Mouse (Mus musculus) liver, embryonic 14.5 days (tissue): ENCODE measurements around the gene Mcm5. TPM values are rescaled to one million over a fixed set of nuclear protein-coding genes. Genes with fewer than 3 reads are reported as not detected.

ENCODE experiments used
- ATAC-seq: fragments of 200-750 bp; cut with Nextera tagmentation; 2 replicates; pipeline ENCODE4 v1.8.0; 2017; ENCODE audit warnings: moderate number of reproducible peaks, mild to moderate bottlenecking, moderate library complexity; ENCODE audit not compliant: insufficient read depth
- DNase-seq, 3 experiments: peaks; one replicate each; pipeline ENCODE4 v3.0.0-alpha.2; 2012 to 2013; ENCODE audit warnings: low read depth in 3 of 3, low spot score in 3 of 3
- H3K27ac ChIP-seq: fragments of 300-500 bp; sonication (generic); 2 replicates; pipeline ENCODE4 v1.5.1; 2014; ENCODE audit warnings: moderate library complexity, mild to moderate bottlenecking, control low read depth, inconsistent platforms
- H3K27me3 ChIP-seq: fragments of 300-500 bp; sonication (generic); 2 replicates; pipeline ENCODE4 v1.6.1; 2014; ENCODE audit warnings: mild to moderate bottlenecking, low read length, moderate library complexity; ENCODE audit not compliant: control insufficient read depth, insufficient read depth
- H3K36me3 ChIP-seq: fragments of 300-500 bp; sonication (generic); replicated peaks from 2 replicates; pipeline ENCODE4 v1.6.1; 2014; ENCODE audit warnings: low read depth; ENCODE audit not compliant: control insufficient read depth, insufficient read depth
- H3K4me1 ChIP-seq, 2 experiments: fragments of 200-500 bp in 1 of 2; fragments of 300-500 bp in 1 of 2; sonication (generic) in 1 of 2; replicated peaks; 2 replicates each; pipeline ENCODE4 v1.6.1; 2012 to 2014; ENCODE audit warnings: antibody characterized with exemption in 1 of 2, inconsistent platforms in 1 of 2, low read length in 1 of 2; ENCODE audit not compliant: control insufficient read depth in 2 of 2, insufficient read depth in 2 of 2
- H3K4me2 ChIP-seq: fragments of 300-500 bp; sonication (generic); 2 replicates; pipeline ENCODE4 v1.6.1; 2014; ENCODE audit warnings: low read depth, mild to moderate bottlenecking, control low read depth, moderate library complexity
- H3K4me3 ChIP-seq, 2 experiments: fragments of 200-500 bp in 1 of 2; fragments of 300-500 bp in 1 of 2; sonication (generic) in 1 of 2; 2 replicates each; pipeline ENCODE4 v1.5.1; 2012 to 2014; ENCODE audit warnings: low read depth in 2 of 2, low read length in 2 of 2, mild to moderate bottlenecking in 2 of 2, control low read depth in 1 of 2, inconsistent platforms in 1 of 2, moderate library complexity in 1 of 2; ENCODE audit not compliant: insufficient read depth in 1 of 2
- H3K9ac ChIP-seq: fragments of 300-500 bp; sonication (generic); replicated peaks from 2 replicates; pipeline ENCODE4 v1.6.1; 2014; ENCODE audit warnings: mild to moderate bottlenecking, control low read depth, moderate library complexity
- H3K9me3 ChIP-seq: fragments of 300-500 bp; sonication (generic); 2 replicates; pipeline ENCODE4 v1.6.1; 2016; ENCODE audit warnings: low read length, mixed read lengths; ENCODE audit not compliant: control insufficient read depth
- CTCF ChIP-seq: IDR thresholded peaks from 2 replicates; pipeline ENCODE4 v1.5.1; 2016; ENCODE audit warnings: antibody characterized with exemption, low read depth, control low read depth
- EP300 ChIP-seq: IDR thresholded peaks from 2 replicates; pipeline ENCODE4 v1.6.1; 2016; ENCODE audit warnings: antibody characterized with exemption, low read depth
- WGBS: fragments of 180-500 bp; shearing (Covaris S2); extraction: QIAGEN DNeasy Blood & Tissue Kit; methylation state at CpG from one replicate; pipeline ENCODE4 v1.1.7; 2014; ENCODE audit not compliant: insufficient replicate concordance; 5-methylcytosine and 5-hydroxymethylcytosine counted together
- polyA plus RNA-seq, 2 experiments: library from polyadenylated mRNA; depleted of rRNA in 1 of 2; stranded (reverse) in 1 of 2; unstranded in 1 of 2; fragments of >200 nt; fragmentation: Nextera tagmentation in 1 of 2; extraction: Ambion mirVana in 1 of 2; gene quantifications; 2 replicates each; pipeline versions ENCODE4 v1.2.1 to v1.2.3; 2012 to 2014

Gene Mcm5
- polyA plus RNA-seq, 2 experiments, result 126 to 145 TPM

DNA sequence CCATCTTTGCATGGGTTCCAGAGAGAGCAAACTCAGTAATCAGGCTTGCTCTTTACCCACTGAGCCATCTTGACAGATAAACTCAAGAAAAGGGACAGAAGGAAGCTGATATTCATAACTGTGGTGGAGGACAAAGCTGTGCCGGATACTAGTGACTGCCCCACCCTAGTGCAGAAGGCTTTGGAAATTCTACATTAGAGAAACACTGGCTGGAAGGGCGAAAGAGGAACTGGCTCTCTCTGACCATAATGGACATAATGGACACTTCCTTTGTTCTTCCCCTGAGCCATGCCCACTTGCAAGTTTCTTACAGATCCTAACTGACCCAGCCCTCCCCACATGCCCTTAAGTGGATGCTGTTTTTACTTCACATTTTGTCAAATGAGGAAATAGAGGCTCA, 23.4 kb upstream of the Mcm5 start:
- DNase-seq (no peak), ATAC-seq (no peak)
- H3K9ac ChIP-seq, result no peak overlapping the region
- TF ChIP-seq CTCF, result no peak
- no peak for TF ChIP-seq EP300
- H3K4me2 ChIP-seq, result no peak overlapping the region
- H3K9me3 ChIP-seq, result no peaks in the 10 kb centered on the region
- peaks cover 34 to 56% of the 10 kb centered on the region in 2 experiments for H3K4me1 ChIP-seq
- no peak overlapping the region for H3K4me3 ChIP-seq
- no peaks in the 10 kb centered on the region for H3K36me3 ChIP-seq
- H3K27me3 ChIP-seq, result no peaks in the 10 kb centered on the region
- 17% methylated on average over 2 of the region's 2 CpGs for WGBS
- no peak overlapping the region for H3K27ac ChIP-seq

DNA sequence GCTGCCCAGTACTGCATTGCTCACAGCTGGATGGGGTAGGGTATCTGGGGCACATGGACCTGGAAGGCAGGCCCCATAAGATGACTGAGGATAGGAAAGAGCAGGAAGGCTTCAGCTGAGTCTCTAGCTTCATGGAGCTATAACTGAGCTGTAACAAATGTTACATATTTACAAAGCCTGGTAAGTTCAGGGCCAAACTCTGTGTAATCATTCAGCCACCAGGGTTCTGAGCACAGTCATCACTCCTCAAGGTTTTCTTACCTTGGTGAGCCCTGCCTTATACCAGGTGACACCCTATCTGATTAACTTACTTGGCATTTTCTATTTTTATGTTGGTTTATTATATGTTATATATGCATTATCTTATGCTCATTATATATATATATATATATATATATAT, 22.2 kb upstream of the Mcm5 start:
- Histone ChIP-seq H3K4me2 (no peak overlapping the region), H3K4me1 (peaks cover 33 to 51% of the 10 kb centered on the region in 2 experiments), H3K36me3 (no peaks in the 10 kb centered on the region), H3K9ac (no peak overlapping the region), H3K27ac (no peak overlapping the region), H3K4me3 (no peak overlapping the region), H3K9me3 (no peaks in the 10 kb centered on the region), H3K27me3 (no peaks in the 10 kb centered on the region)
- DNase-seq (no peak), ATAC-seq (no peak)
- no peak for TF ChIP-seq CTCF
- no peak for TF ChIP-seq EP300

DNA sequence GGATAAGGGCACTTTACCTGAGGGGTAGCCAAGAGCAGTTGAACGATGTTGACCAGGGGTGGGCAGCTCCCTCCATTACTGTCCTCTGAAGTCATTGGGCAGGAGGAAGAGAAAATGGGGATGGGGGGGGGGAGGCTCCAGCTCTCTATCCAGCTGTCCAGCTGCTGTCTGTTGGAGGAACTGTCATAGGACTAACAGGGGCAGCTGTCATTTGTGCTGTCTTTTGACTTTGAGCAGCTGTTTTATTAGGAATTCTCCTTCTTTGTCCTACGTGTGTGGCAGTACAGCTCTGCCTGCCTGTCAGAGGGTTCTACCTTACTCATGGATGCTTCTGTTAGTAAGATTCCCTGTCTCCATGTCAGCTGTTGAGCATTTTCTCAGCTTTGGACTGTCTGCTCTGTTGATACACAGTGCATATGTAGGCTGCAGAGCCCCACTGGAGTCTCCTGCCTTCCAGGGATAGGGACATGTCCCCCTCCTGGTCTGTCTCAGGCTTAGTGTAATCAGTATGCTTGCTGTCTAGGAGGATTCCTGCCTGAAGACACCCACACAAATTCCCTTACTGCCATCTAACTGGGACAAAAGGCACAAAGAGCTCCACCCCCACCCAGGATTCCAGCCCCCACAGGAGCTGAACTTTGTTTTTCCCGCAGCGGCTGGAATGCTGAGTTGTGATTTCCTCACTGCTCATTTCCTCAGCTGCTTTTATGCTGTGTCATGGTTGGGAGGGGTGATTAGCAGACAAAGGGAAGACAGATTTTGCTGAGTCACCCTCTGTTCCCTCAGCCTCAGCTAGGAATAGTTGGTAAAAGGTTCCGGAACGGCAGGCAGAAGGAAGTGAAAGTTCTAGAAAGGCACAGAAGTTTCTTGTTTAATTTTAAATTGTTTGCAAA, 20.1 kb upstream of the Mcm5 start:
- peaks cover 15 to 38% of the 10 kb centered on the region in 2 experiments for H3K4me1 ChIP-seq
- TF ChIP-seq CTCF (no peak), EP300 (peak; percentile 28; the same call in 1 of the 2 replicates)
- H3K9me3 ChIP-seq, result no peaks in the 10 kb centered on the region
- peak; percentile 27 for ATAC-seq
- no peak overlapping the region for H3K9ac ChIP-seq
- no peak overlapping the region for H3K27ac ChIP-seq
- H3K27me3 ChIP-seq, result peaks cover 15% of the 10 kb centered on the region
- DNase-seq, result peak; percentile 63 to 65 (median 65)
- H3K4me3 ChIP-seq, result no peak overlapping the region
- WGBS, result 7% methylated on average over 6 of the region's 6 CpGs
- peak overlapping the region; percentile 26 for H3K4me2 ChIP-seq
- no peaks in the 10 kb centered on the region for H3K36me3 ChIP-seq

DNA sequence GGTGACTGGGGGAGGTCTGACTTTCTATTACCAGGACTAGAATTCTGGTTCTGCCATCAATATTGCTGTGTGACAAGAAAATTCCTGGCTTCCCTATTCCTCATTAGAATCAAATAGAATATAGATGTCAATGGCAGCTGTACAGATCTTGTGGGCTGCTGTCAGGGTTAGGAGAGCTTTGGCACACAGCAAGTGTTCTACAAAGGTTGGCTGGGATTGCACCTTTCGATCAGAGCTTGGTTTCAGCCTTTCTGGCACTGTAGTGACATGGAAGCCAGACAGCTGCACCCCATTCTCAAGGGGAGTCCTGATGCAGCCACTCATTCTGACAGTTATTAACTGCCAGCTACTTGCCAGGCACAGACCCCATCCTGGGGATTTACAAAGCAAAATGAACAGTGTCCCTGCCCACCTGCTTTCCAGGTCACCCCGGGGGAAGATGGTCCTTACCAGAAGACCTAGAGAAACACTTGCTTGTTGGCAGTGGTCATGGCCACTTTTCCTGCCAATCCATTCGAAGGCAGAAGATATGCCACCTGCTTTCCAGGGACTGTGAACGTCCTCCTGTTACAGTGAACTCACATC, 18.5 kb upstream of the Mcm5 start:
- TF ChIP-seq EP300, result no peak
- TF ChIP-seq CTCF, result no peak
- ATAC-seq, result no peak
- no peak overlapping the region for H3K4me3 ChIP-seq
- DNase-seq, result no peak
- H3K4me2 ChIP-seq, result no peak overlapping the region
- no peaks in the 10 kb centered on the region for H3K36me3 ChIP-seq
- H3K27me3 ChIP-seq, result peaks cover 15% of the 10 kb centered on the region
- H3K9ac ChIP-seq, result no peak overlapping the region
- WGBS, result 55% methylated on average over 4 of the region's 4 CpGs
- H3K9me3 ChIP-seq, result no peaks in the 10 kb centered on the region
- no peak overlapping the region for H3K27ac ChIP-seq
- H3K4me1 ChIP-seq, result peaks cover 4 to 27% of the 10 kb centered on the region in 2 experiments; a peak in 3 of 4 replicates
